In genomic region chr10:43856351-43856750, GRCm38 (mm10) we compare ENCODE assay signal across 18 mouse cellular contexts. TPM values are rescaled to one million over a fixed set of nuclear protein-coding genes. Genes with fewer than 3 reads are reported as not detected.
A peak's percentile ranks its signal among the peaks of the same experiment; 100 is the strongest.
DNase-seq lines count a peak whose midpoint lies in the region; ATAC-seq and TF ChIP-seq lines count a peak whose summit lies in the region.
"Had no signal": no experiment of that assay in that cellular context is flagged by ENCODE, and none has a peak within 500 bp of the region (broad histone marks: within the 10 kb centered on the region; RNA-seq: fewer than 3 reads in every experiment).

No protein-coding gene starts in this region.

- H3K4me3 ChIP-seq in CH12.LX (replicated peaks in 1 of 3; ENCODE audit: low read depth in 2 of 3, low read length in 2 of 3, poor library complexity in 1 of 3), result no peak overlapping the region
- H3K4me3 ChIP-seq in megakaryocyte, embryonic 14.5 days (replicated peaks), result peak overlapping the region; percentile 62
- H3K4me3 ChIP-seq in forebrain, embryonic 10.5 days, result no peak overlapping the region
- H3K4me3 ChIP-seq: forebrain, embryonic 12.5 days; heart, embryonic 15.5 days; hindbrain, embryonic 12.5 days; limb, embryonic 10.5 days had no signal

- H3K9me3 ChIP-seq in CH12.LX (replicated peaks; ENCODE audit: low read length), result peaks cover 3% of the 10 kb centered on the region
- H3K9me3 ChIP-seq in megakaryocyte, embryonic 14.5 days, result peaks cover 27% of the 10 kb centered on the region
- no peaks in the 10 kb centered on the region for H3K9me3 ChIP-seq in forebrain, embryonic 10.5 days
- H3K9me3 ChIP-seq: forebrain, embryonic 12.5 days; heart, embryonic 15.5 days; hindbrain, embryonic 12.5 days; limb, embryonic 10.5 days had no signal

- DNase-seq in layer of hippocampus, adult 9-10 months (ENCODE audit: low spot score), result peak; percentile 12
- no peak for DNase-seq in layer of hippocampus, adult 8-10 months (ENCODE audit: low spot score in 2 of 2)
- DNase-seq in CH12.LX (ENCODE audit: extremely low read depth), result no peak
- no peak for DNase-seq in forebrain, embryonic 10.5 days (ENCODE audit: extremely low spot score, low spot score)
- no peak for DNase-seq in urinary bladder, postnatal 25 days (ENCODE audit: low spot score)
- DNase-seq in spleen, adult 12 weeks (ENCODE audit: low spot score), result no peak
- DNase-seq: cerebellum, adult 2 months; kidney, postnatal 14 days; midbrain, embryonic 14.5 days; right cerebral cortex, postnatal 14 days; thymus, adult 2 months had no signal

- no peak overlapping the region for H3K4me2 ChIP-seq in CH12.LX (ENCODE audit: insufficient read depth, low read depth, poor library complexity, severe bottlenecking)
- H3K4me2 ChIP-seq: forebrain, embryonic 12.5 days; heart, embryonic 15.5 days; hindbrain, embryonic 12.5 days had no signal

- H3K27me3 ChIP-seq in CH12.LX (replicated peaks), result no peaks in the 10 kb centered on the region
- H3K27me3 ChIP-seq in megakaryocyte, embryonic 14.5 days (replicated peaks), result no peaks in the 10 kb centered on the region
- no peaks in the 10 kb centered on the region for H3K27me3 ChIP-seq in forebrain, embryonic 10.5 days (ENCODE audit: poor library complexity, severe bottlenecking)
- H3K27me3 ChIP-seq: forebrain, embryonic 12.5 days; heart, embryonic 15.5 days; hindbrain, embryonic 12.5 days had no signal

- no peak for TF ChIP-seq RAD21 in CH12.LX (IDR thresholded peaks at IDR 0.05; ENCODE audit: low read depth, low read length)

- dilution Hi-C loops in CH12.LX (cut with MboI; ENCODE audit: extremely low pct_ligation_motif_present, extremely low pct_unique_long_range_greater_than_20kb, low sequenced_read_pairs), result no loop called here

- peak; percentile 100 for ATAC-seq in granulocyte monocyte progenitor cell, adult 5-6 weeks (replicated peaks; ENCODE audit: poor library complexity, severe bottlenecking)
- ATAC-seq: intestine, postnatal 0 days had no signal

- peaks cover 7 to 18% of the 10 kb centered on the region in 2 experiments; a peak in 3 of 4 replicates for H3K4me1 ChIP-seq in CH12.LX (ENCODE audit: control insufficient read depth in 1 of 2, insufficient read depth in 2 of 2)
- H3K4me1 ChIP-seq in megakaryocyte, embryonic 14.5 days, result peaks cover 23% of the 10 kb centered on the region
- H3K4me1 ChIP-seq in forebrain, embryonic 10.5 days, result no peaks in the 10 kb centered on the region
- H3K4me1 ChIP-seq: forebrain, embryonic 12.5 days; hindbrain, embryonic 12.5 days; limb, embryonic 10.5 days had no signal

- no peak for TF ChIP-seq CTCF in CH12.LX (conservative IDR thresholded peaks at IDR 0.05 in 1 of 2, IDR thresholded peaks at IDR 0.05 in 1 of 2; ENCODE audit: low read depth in 2 of 2, low read length in 2 of 2)

- WGBS in forebrain, embryonic 10.5 days, result 87% methylated on average over 3 of the region's 3 CpGs

- no peaks in the 10 kb centered on the region for H3K79me2 ChIP-seq in CH12.LX (replicated peaks; ENCODE audit: control insufficient read depth, extremely low read depth, insufficient read depth, poor library complexity, severe bottlenecking)

- in situ Hi-C loops in CH12.LX (cut with MboI; ENCODE audit: low pct_ligation_motif_present, low pct_unique_long_range_greater_than_20kb, low sequenced_read_pairs), result no loop called here

- no peak for TF ChIP-seq POLR2A in CH12.LX (IDR thresholded peaks at IDR 0.05; ENCODE audit: low read depth, low read length)

- H3K36me3 ChIP-seq in CH12.LX (replicated peaks in 1 of 2; ENCODE audit: control insufficient read depth in 1 of 2, insufficient read depth in 1 of 2, low read length in 1 of 2), result no peaks in the 10 kb centered on the region
- H3K36me3 ChIP-seq in megakaryocyte, embryonic 14.5 days (replicated peaks; ENCODE audit: low read length), result peaks cover 15% of the 10 kb centered on the region
- H3K36me3 ChIP-seq in forebrain, embryonic 10.5 days (replicated peaks), result no peaks in the 10 kb centered on the region
- H3K36me3 ChIP-seq: forebrain, embryonic 12.5 days; heart, embryonic 15.5 days; hindbrain, embryonic 12.5 days; limb, embryonic 10.5 days had no signal

- no peak for TF ChIP-seq EP300 in CH12.LX (IDR thresholded peaks at IDR 0.05; ENCODE audit: low read length)

- no peak overlapping the region for H3K27ac ChIP-seq in CH12.LX (ENCODE audit: insufficient read depth, low read depth)
- no peak overlapping the region for H3K27ac ChIP-seq in forebrain, embryonic 10.5 days
- H3K27ac ChIP-seq: forebrain, embryonic 12.5 days; heart, embryonic 15.5 days; hindbrain, embryonic 12.5 days; limb, embryonic 10.5 days had no signal

- no peak overlapping the region for H3K9ac ChIP-seq in CH12.LX (ENCODE audit: insufficient read depth, low read depth)
- H3K9ac ChIP-seq: forebrain, embryonic 12.5 days; heart, embryonic 15.5 days; hindbrain, embryonic 12.5 days had no signal

TF ChIP-seq in CH12.LX, 34 proteins besides CTCF, POLR2A, EP300 and RAD21:
- no peak for TF ChIP-seq MAFK (IDR thresholded peaks at IDR 0.05; ENCODE audit: insufficient replicate concordance, low read length)
- no peak for TF ChIP-seq KAT2A (IDR thresholded peaks at IDR 0.05; ENCODE audit: insufficient replicate concordance, low read length)
- 0 out of 2 replicates have a peak, but pooled peaks have one; percentile 29 for TF ChIP-seq ELF1 (IDR thresholded peaks at IDR 0.05; ENCODE audit: low read depth, low read length)

RNA-seq across cellular contexts. Expression of gene Qrsl1, which starts 45.2 kb away (rescaled TPM):
- 10 to 100 TPM; 13.8 to 15.9 (median 14.8) TPM for total RNA-seq in layer of hippocampus, adult 8-10 months (2022)
- total RNA-seq in CH12.LX (2012; rRNA removed) (41.8 and 44.0 TPM in 2 replicates), CH12.LX (2014; rRNA removed) (46.8 and 55.3 TPM in 2 replicates)
- 47.1 and 49.5 TPM in 2 replicates for polyA plus RNA-seq in CH12.LX (2012; ENCODE audit: insufficient read length, low read depth)
- total RNA-seq in granulocyte monocyte progenitor cell, adult 5-6 weeks (2014; fragmentation: Nextera tagmentation), result 20.7 and 32.6 TPM in 2 replicates
- total RNA-seq in granulocyte monocyte progenitor cell, adult 5-6 weeks (2017), result 12.1 and 19.4 TPM in 2 replicates
- 1.9 TPM in 1 of 2 replicates, not detected in the other for polyA plus RNA-seq in megakaryocyte, embryonic 14.5 days (2012; ENCODE audit: insufficient read depth, low replicate concordance)
- 25.2 and 28.8 TPM in 2 replicates for polyA plus RNA-seq in forebrain, embryonic 10.5 days (2016; fragmentation: Nextera tagmentation; extraction: Ambion mirVana)

RNA-seq across cellular contexts. Expression of gene Rtn4ip1, which starts 45.3 kb away (rescaled TPM):
- total RNA-seq in layer of hippocampus, adult 8-10 months (2022), result 10 to 100 TPM; 14.8 to 17.8 (median 16.2) TPM
- 24.7 and 30.2 TPM in 2 replicates for total RNA-seq in CH12.LX (2012; rRNA removed)
- total RNA-seq in CH12.LX (2014; rRNA removed), result 11.5 and 12.0 TPM in 2 replicates
- 63.6 and 68.3 TPM in 2 replicates for polyA plus RNA-seq in CH12.LX (2012; ENCODE audit: insufficient read length, low read depth)
- total RNA-seq in granulocyte monocyte progenitor cell, adult 5-6 weeks (2014; fragmentation: Nextera tagmentation), result 13.7 and 26.7 TPM in 2 replicates
- 12.8 and 13.1 TPM in 2 replicates for total RNA-seq in granulocyte monocyte progenitor cell, adult 5-6 weeks (2017)
- polyA plus RNA-seq in megakaryocyte, embryonic 14.5 days (2012; ENCODE audit: insufficient read depth, low replicate concordance), result 2.1 TPM in 1 of 2 replicates, not detected in the other
- polyA plus RNA-seq in forebrain, embryonic 10.5 days (2016; fragmentation: Nextera tagmentation; extraction: Ambion mirVana), result 22.0 and 23.5 TPM in 2 replicates
